Mouse (Mus musculus) neural tube, embryonic 12.5 days (tissue): ENCODE data around the gene Gm43720. TPM values are rescaled to one million over a fixed set of nuclear protein-coding genes. Genes with fewer than 3 reads are reported as not detected.
A peak's percentile ranks its signal among the peaks of the same experiment; 100 is the strongest.

Source experiments
- ATAC-seq: fragments of 200-750 bp; cut with Nextera tagmentation; 2 replicates; pipeline ENCODE4 v1.8.0; 2017; ENCODE audit warnings: low read depth, mild to moderate bottlenecking, moderate TSS enrichment, moderate library complexity; ENCODE audit not compliant: low FRiP score
- H3K27ac ChIP-seq: fragments of 300-500 bp; sonication (generic); 2 replicates; pipeline ENCODE4 v1.5.1; 2016
- H3K27me3 ChIP-seq: fragments of 300-500 bp; sonication (generic); replicated peaks from 2 replicates; pipeline ENCODE4 v1.6.1; 2016; ENCODE audit warnings: mild to moderate bottlenecking
- H3K36me3 ChIP-seq: fragments of 300-500 bp; sonication (generic); 2 replicates; pipeline ENCODE4 v1.6.1; 2016; ENCODE audit warnings: mild to moderate bottlenecking
- H3K4me1 ChIP-seq: fragments of 300-500 bp; sonication (generic); 2 replicates; pipeline ENCODE4 v1.6.1; 2016
- H3K4me2 ChIP-seq: fragments of 300-500 bp; sonication (generic); replicated peaks from 2 replicates; pipeline ENCODE4 v1.6.1; 2016; ENCODE audit warnings: mild to moderate bottlenecking
- H3K4me3 ChIP-seq: fragments of 300-500 bp; sonication (generic); 2 replicates; pipeline ENCODE4 v1.5.1; 2016
- H3K9ac ChIP-seq: fragments of 300-500 bp; sonication (generic); 2 replicates; pipeline ENCODE4 v1.6.1; 2016; ENCODE audit warnings: mild to moderate bottlenecking
- H3K9me3 ChIP-seq: fragments of 300-500 bp; sonication (generic); 2 replicates; pipeline ENCODE4 v1.6.1; 2016; ENCODE audit warnings: mild to moderate bottlenecking
- WGBS: fragments of 180-500 bp; shearing (Covaris S2); methylation state at CpG from one replicate; pipeline ENCODE4 v1.1.7; 2016; 5-methylcytosine and 5-hydroxymethylcytosine counted together
- polyA plus RNA-seq: library from polyadenylated mRNA; unstranded; fragments of >200 nt; fragmentation: Nextera tagmentation; extraction: Ambion mirVana; gene quantifications from 2 replicates; pipeline ENCODE4 v1.2.1, GENCODE M21; 2016

The Gm43720 gene
- polyA plus RNA-seq, 1 experiment from 2014 or later, result 0.05 TPM

- H3K4me1 ChIP-seq, result peaks cover 33% of the 10 kb centered on the region
- no peaks in the 10 kb centered on the region for H3K9me3 ChIP-seq
- H3K4me2 ChIP-seq, result no peak overlapping the region
- H3K27ac ChIP-seq, result no peak overlapping the region
- WGBS, result 48% methylated on average over 7 of the region's 7 CpGs
- no peaks in the 10 kb centered on the region for H3K27me3 ChIP-seq
- no peak overlapping the region for H3K9ac ChIP-seq
- H3K4me3 ChIP-seq, result no peak overlapping the region
- peaks cover 44% of the 10 kb centered on the region for H3K36me3 ChIP-seq
- no peak for ATAC-seq
Measured at GRCm38 (mm10) chr5:138258993-138259392, 20.8 kb downstream of the Gm43720 start.

- Histone ChIP-seq H3K4me2 (no peak overlapping the region), H3K4me1 (peaks cover 33% of the 10 kb centered on the region), H3K9me3 (no peaks in the 10 kb centered on the region), H3K4me3 (no peak overlapping the region), H3K9ac (no peak overlapping the region), H3K27me3 (no peaks in the 10 kb centered on the region), H3K36me3 (peaks cover 44% of the 10 kb centered on the region), H3K27ac (no peak overlapping the region)
- 85% methylated on average over 6 of the region's 6 CpGs for WGBS
- no peak for ATAC-seq
Measured at GRCm38 (mm10) chr5:138258542-138258941, 21.2 kb downstream of the Gm43720 start.

- Histone ChIP-seq H3K4me3 (no peak overlapping the region), H3K27me3 (no peaks in the 10 kb centered on the region), H3K4me2 (no peak overlapping the region), H3K4me1 (peaks cover 30% of the 10 kb centered on the region), H3K9ac (no peak overlapping the region), H3K27ac (no peak overlapping the region), H3K36me3 (peaks cover 44% of the 10 kb centered on the region), H3K9me3 (no peaks in the 10 kb centered on the region)
- ATAC-seq, result no peak
- WGBS, result 75% methylated on average over 3 of the region's 3 CpGs
Measured at GRCm38 (mm10) chr5:138258078-138258477, 21.7 kb downstream of the Gm43720 start.

GRCm38 (mm10) chr5:138257585-138257978, 22.2 kb downstream of the Gm43720 start:
- H3K36me3 ChIP-seq, result peaks cover 44% of the 10 kb centered on the region
- no peak overlapping the region for H3K4me3 ChIP-seq
- 94% methylated on average over 4 of the region's 4 CpGs for WGBS
- no peak overlapping the region for H3K9ac ChIP-seq
- no peak overlapping the region for H3K27ac ChIP-seq
- H3K4me2 ChIP-seq, result no peak overlapping the region
- H3K27me3 ChIP-seq, result no peaks in the 10 kb centered on the region
- no peak for ATAC-seq
- H3K9me3 ChIP-seq, result no peaks in the 10 kb centered on the region
- peaks cover 25% of the 10 kb centered on the region for H3K4me1 ChIP-seq

- ATAC-seq, result no peak
- WGBS, result 89% methylated on average over 10 of the region's 10 CpGs
- no peak overlapping the region for H3K9ac ChIP-seq
- H3K4me2 ChIP-seq, result no peak overlapping the region; the same call in 1 of the 2 replicates
- no peaks in the 10 kb centered on the region for H3K9me3 ChIP-seq
- H3K4me3 ChIP-seq, result no peak overlapping the region
- H3K27ac ChIP-seq, result no peak overlapping the region
- H3K4me1 ChIP-seq, result peaks cover 20% of the 10 kb centered on the region
- peaks cover 41% of the 10 kb centered on the region for H3K36me3 ChIP-seq
- no peaks in the 10 kb centered on the region for H3K27me3 ChIP-seq
Measured at GRCm38 (mm10) chr5:138256966-138257584, 22.7 kb downstream of the Gm43720 start.

- WGBS, result 27% methylated on average over 7 of the region's 7 CpGs
Measured at GRCm38 (mm10) chr5:138256094-138256467, 23.7 kb downstream of the Gm43720 start.

GRCm38 (mm10) chr5:138255353-138256093, 24.2 kb downstream of the Gm43720 start, which contains the start of gene Lamtor4:
Gene Lamtor4 (plus strand): TSS chr5:138255482.
- H3K4me1 ChIP-seq, result peaks cover 15% of the 10 kb centered on the region

More at GRCm38 (mm10) chr5:138256094-138256467, 23.7 kb downstream of the Gm43720 start:
- ATAC-seq, result no peak; the same call in 1 of the 2 replicates
- no peaks in the 10 kb centered on the region for H3K27me3 ChIP-seq
- H3K4me3 ChIP-seq, result peak overlapping the region; percentile 63
- peaks cover 31% of the 10 kb centered on the region for H3K36me3 ChIP-seq
- H3K9ac ChIP-seq, result peak overlapping the region; percentile 69
- peak overlapping the region; percentile 42; the same call in 1 of the 2 replicates for H3K27ac ChIP-seq
- no peaks in the 10 kb centered on the region for H3K9me3 ChIP-seq
- peaks cover 15% of the 10 kb centered on the region for H3K4me1 ChIP-seq
- peak overlapping the region; percentile 81 for H3K4me2 ChIP-seq

GRCm38 (mm10) chr5:138253061-138253460, 26.7 kb downstream of the Gm43720 start:
- Histone ChIP-seq H3K4me1 (peaks cover 15% of the 10 kb centered on the region), H3K27me3 (no peaks in the 10 kb centered on the region), H3K27ac (no peak overlapping the region), H3K36me3 (peaks cover 1% of the 10 kb centered on the region; the same call in 1 of the 2 replicates), H3K9me3 (no peaks in the 10 kb centered on the region), H3K4me2 (no peak overlapping the region), H3K9ac (no peak overlapping the region), H3K4me3 (no peak overlapping the region)
- ATAC-seq, result no peak
- whole genome bisulfite sequencing, result 92% methylated on average over 3 of the region's 3 CpGs

More at GRCm38 (mm10) chr5:138255353-138256093, 24.2 kb downstream of the Gm43720 start, which contains the start of gene Lamtor4:
- under 1% methylated on average over 38 of the region's 38 CpGs for whole genome bisulfite sequencing
- Histone ChIP-seq H3K36me3 (peaks cover 26% of the 10 kb centered on the region), H3K27ac (peak within 1 kb of the TSS; percentile 42; the same call in 1 of the 2 replicates), H3K9ac (peak within 1 kb of the TSS; percentile 69), H3K4me2 (peak within 1 kb of the TSS; percentile 81), H3K4me3 (peak within 1 kb of the TSS; percentile 63), H3K27me3 (no peaks in the 10 kb centered on the region), H3K9me3 (no peaks in the 10 kb centered on the region)
- ATAC-seq, result peak; percentile 100

- H3K4me3 ChIP-seq, result no peak overlapping the region
- H3K27ac ChIP-seq, result no peak overlapping the region
- H3K9me3 ChIP-seq, result no peaks in the 10 kb centered on the region
- no peaks in the 10 kb centered on the region for H3K27me3 ChIP-seq
- peaks cover 6% of the 10 kb centered on the region for H3K4me1 ChIP-seq
- 87% methylated on average over 12 of the region's 12 CpGs for WGBS
- H3K9ac ChIP-seq, result no peak overlapping the region
- H3K36me3 ChIP-seq, result no peaks in the 10 kb centered on the region
- no peak overlapping the region for H3K4me2 ChIP-seq
- no peak for ATAC-seq
Measured at GRCm38 (mm10) chr5:138251144-138251543, 28.6 kb downstream of the Gm43720 start.

- H3K4me3 ChIP-seq, result no peak overlapping the region
- no peak overlapping the region for H3K4me2 ChIP-seq
- ATAC-seq, result no peak
- H3K36me3 ChIP-seq, result no peaks in the 10 kb centered on the region
- no peak overlapping the region for H3K27ac ChIP-seq
- no peaks in the 10 kb centered on the region for H3K9me3 ChIP-seq
- WGBS, result 45% methylated on average over 2 of the region's 2 CpGs
- no peak overlapping the region for H3K9ac ChIP-seq
- no peaks in the 10 kb centered on the region for H3K27me3 ChIP-seq
- no peaks in the 10 kb centered on the region for H3K4me1 ChIP-seq
Measured at GRCm38 (mm10) chr5:138241511-138241910, 38.2 kb downstream of the Gm43720 start.

- Histone ChIP-seq H3K9me3 (no peaks in the 10 kb centered on the region), H3K36me3 (no peaks in the 10 kb centered on the region), H3K4me2 (no peak overlapping the region), H3K4me1 (no peaks in the 10 kb centered on the region), H3K27me3 (no peaks in the 10 kb centered on the region), H3K27ac (no peak overlapping the region), H3K4me3 (no peak overlapping the region), H3K9ac (no peak overlapping the region)
- ATAC-seq, result no peak
Measured at GRCm38 (mm10) chr5:138234224-138234623, 45.5 kb downstream of the Gm43720 start.

GRCm38 (mm10) chr5:138233778-138234177, 46.0 kb downstream of the Gm43720 start:
- Histone ChIP-seq H3K9me3 (no peaks in the 10 kb centered on the region), H3K4me3 (no peak overlapping the region), H3K27ac (no peak overlapping the region), H3K9ac (no peak overlapping the region), H3K27me3 (no peaks in the 10 kb centered on the region), H3K4me2 (no peak overlapping the region), H3K36me3 (no peaks in the 10 kb centered on the region), H3K4me1 (no peaks in the 10 kb centered on the region)
- no peak for ATAC-seq
- 82% methylated on average over 2 of the region's 2 CpGs for WGBS
